Mouse (Mus musculus) forebrain, embryonic 11.5 days (tissue): Measurements from ENCODE around the gene Mrps5. TPM values are rescaled to one million over a fixed set of nuclear protein-coding genes. Genes with fewer than 3 reads are reported as not detected.
"Not testable (repeated sequence)": the region's sequence is repeated elsewhere in the genome, so short reads cannot be mapped to it uniquely, and the experiment has no call there.

Experiments
- ATAC-seq: fragments of 200-750 bp; cut with Nextera tagmentation; replicated peaks from 2 replicates; pipeline ENCODE4 v1.8.0; 2017; ENCODE audit warnings: moderate TSS enrichment; ENCODE audit not compliant: low FRiP score
- DNase-seq: peaks from one replicate; pipeline ENCODE4 v3.0.0-alpha.2; 2017; ENCODE audit warnings: low spot score
- H3K27ac ChIP-seq: fragments of 300-500 bp; sonication (generic); 2 replicates; pipeline ENCODE4 v1.5.1; 2014; ENCODE audit warnings: low read depth, low read length
- H3K27me3 ChIP-seq: fragments of 300-500 bp; sonication (generic); 2 replicates; pipeline ENCODE4 v1.6.1; 2014; ENCODE audit warnings: mild to moderate bottlenecking, low read length, mixed read lengths; ENCODE audit not compliant: control insufficient read depth, insufficient read depth
- H3K36me3 ChIP-seq: fragments of 300-500 bp; sonication (generic); 2 replicates; pipeline ENCODE4 v1.6.1; 2014; ENCODE audit warnings: mild to moderate bottlenecking, low read length, moderate library complexity, mixed read lengths; ENCODE audit not compliant: control insufficient read depth, insufficient read depth
- H3K4me1 ChIP-seq: fragments of 300-500 bp; sonication (generic); replicated peaks from 2 replicates; pipeline ENCODE4 v1.6.1; 2014; ENCODE audit warnings: low read length, mixed read lengths; ENCODE audit not compliant: control insufficient read depth, insufficient read depth
- H3K4me2 ChIP-seq: fragments of 300-500 bp; sonication (generic); 2 replicates; pipeline ENCODE4 v1.6.1; 2014; ENCODE audit warnings: low read depth, mild to moderate bottlenecking, low read length, moderate library complexity, mixed read lengths; ENCODE audit not compliant: severe bottlenecking
- H3K4me3 ChIP-seq: fragments of 300-500 bp; sonication (generic); 2 replicates; pipeline ENCODE4 v1.5.1; 2014; ENCODE audit warnings: low read depth, low read length
- H3K9ac ChIP-seq: fragments of 300-500 bp; sonication (generic); 2 replicates; pipeline ENCODE4 v1.6.1; 2014; ENCODE audit warnings: low read length
- H3K9me3 ChIP-seq: fragments of 300-500 bp; sonication (generic); 2 replicates; pipeline ENCODE4 v1.6.1; 2016; ENCODE audit warnings: low read length, mixed read lengths; ENCODE audit not compliant: control insufficient read depth
- WGBS: fragments of 180-500 bp; shearing (Covaris S2); extraction: QIAGEN DNeasy Blood & Tissue Kit; methylation state at CpG from one replicate; pipeline ENCODE4 v1.1.7; 2014; 5-methylcytosine and 5-hydroxymethylcytosine counted together
- polyA plus RNA-seq: library from polyadenylated mRNA; unstranded; fragments of >200 nt; fragmentation: Nextera tagmentation; extraction: Ambion mirVana; gene quantifications from 2 replicates; pipeline ENCODE4 v1.2.1, GENCODE M21; 2014

The Mrps5 gene
- polyA plus RNA-seq, 1 experiment from 2014 or later, result 167 TPM

DNA sequence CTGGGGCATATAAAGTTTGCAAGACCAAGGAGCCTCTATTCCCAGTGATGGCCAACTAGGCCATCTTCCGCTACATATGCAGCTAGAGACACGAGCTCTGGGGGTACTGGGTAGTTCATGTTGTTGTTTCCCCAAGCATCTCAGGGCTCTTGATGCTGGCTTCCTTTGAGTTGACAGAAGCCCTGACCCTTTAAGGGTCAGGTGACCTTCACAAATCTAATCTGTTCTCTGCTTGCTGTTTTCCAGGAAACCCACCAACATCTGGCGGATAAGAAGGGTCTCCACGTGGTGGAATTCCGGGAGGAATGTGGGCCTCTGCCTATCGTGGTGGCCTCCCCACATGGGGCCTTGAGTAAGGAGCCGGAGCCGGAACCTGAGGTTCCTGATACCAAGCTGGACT, 16.4 kb downstream of the Mrps5 start:
- H3K36me3 ChIP-seq, H3K9me3 ChIP-seq, H3K27ac ChIP-seq, H3K4me1 ChIP-seq, ATAC-seq, H3K27me3 ChIP-seq, H3K4me3 ChIP-seq, H3K9ac ChIP-seq, DNase-seq, H3K4me2 ChIP-seq: not testable (repeated sequence)
- whole genome bisulfite sequencing, result 84% methylated on average over 5 of the region's 8 CpGs

GRCm38 (mm10) chr2:127605203-127605602, 18.2 kb downstream of the Mrps5 start:
- Histone ChIP-seq H3K27ac (no peak overlapping the region), H3K9me3 (no peaks in the 10 kb centered on the region), H3K4me2 (no peak overlapping the region), H3K36me3 (peaks cover 4% of the 10 kb centered on the region; the same call in 1 of the 2 replicates), H3K4me1 (peaks cover 5% of the 10 kb centered on the region; the same call in 1 of the 2 replicates), H3K9ac (no peak overlapping the region), H3K27me3 (no peaks in the 10 kb centered on the region), H3K4me3 (no peak overlapping the region)
- WGBS, result 92% methylated on average over 3 of the region's 3 CpGs
- ATAC-seq (no peak), DNase-seq (no peak)

DNA sequence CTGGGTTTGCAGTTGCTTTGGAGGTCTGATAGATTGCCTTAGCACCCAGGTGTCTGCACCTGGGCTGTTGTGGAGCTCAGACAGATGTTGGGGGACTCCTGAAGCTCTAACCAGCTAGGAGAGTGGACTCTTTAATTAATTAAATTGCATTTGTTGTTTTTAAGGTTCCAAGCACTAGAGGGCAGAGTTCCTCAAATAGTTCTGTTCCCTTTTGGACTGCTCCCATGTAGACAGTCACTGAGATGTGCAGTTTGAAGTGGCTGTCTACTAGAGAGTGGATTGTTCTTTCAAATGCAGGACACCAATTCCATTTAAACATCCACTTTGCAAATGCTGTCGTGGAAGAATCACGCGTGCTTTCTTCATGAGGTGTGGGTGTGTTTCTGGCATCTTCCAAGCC, 21.2 kb downstream of the Mrps5 start:
- Histone ChIP-seq H3K4me2 (no peak overlapping the region), H3K4me3 (no peak overlapping the region), H3K36me3 (no peaks in the 10 kb centered on the region; the same call in 1 of the 2 replicates), H3K27me3 (no peaks in the 10 kb centered on the region), H3K9ac (no peak overlapping the region), H3K4me1 (peaks cover 5% of the 10 kb centered on the region; the same call in 1 of the 2 replicates), H3K27ac (no peak overlapping the region), H3K9me3 (no peaks in the 10 kb centered on the region)
- WGBS, result 53% methylated on average over 3 of the region's 3 CpGs
- no peak for ATAC-seq
- DNase-seq, result no peak

DNA sequence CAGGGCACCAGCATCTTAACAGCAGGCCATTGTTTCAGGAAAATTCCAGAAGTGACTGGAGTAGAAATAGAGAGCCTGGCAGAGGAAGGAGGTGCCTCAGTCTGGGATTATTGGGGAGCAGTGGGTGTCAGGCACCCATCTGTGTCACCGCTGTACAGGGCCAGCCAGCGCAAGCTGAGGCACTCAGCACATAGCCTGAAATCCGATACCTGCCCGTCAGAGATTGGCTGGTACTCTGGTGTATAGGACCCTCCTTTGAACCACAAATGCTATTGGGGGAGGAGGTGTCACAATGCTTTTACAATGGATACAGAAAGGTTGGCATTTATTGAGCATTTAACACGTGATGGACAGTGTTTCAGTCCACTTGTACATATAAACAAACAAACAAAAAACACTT, 22.0 kb downstream of the Mrps5 start:
- Histone ChIP-seq H3K27me3 (no peaks in the 10 kb centered on the region), H3K4me1 (peaks cover 5% of the 10 kb centered on the region; the same call in 1 of the 2 replicates), H3K4me2 (no peak overlapping the region), H3K9ac (no peak overlapping the region; the same call in 1 of the 2 replicates), H3K9me3 (no peaks in the 10 kb centered on the region), H3K27ac (no peak overlapping the region), H3K36me3 (no peaks in the 10 kb centered on the region; the same call in 1 of the 2 replicates), H3K4me3 (no peak overlapping the region)
- WGBS, result 8% methylated on average over 5 of the region's 5 CpGs
- ATAC-seq, result no peak
- no peak for DNase-seq

DNA sequence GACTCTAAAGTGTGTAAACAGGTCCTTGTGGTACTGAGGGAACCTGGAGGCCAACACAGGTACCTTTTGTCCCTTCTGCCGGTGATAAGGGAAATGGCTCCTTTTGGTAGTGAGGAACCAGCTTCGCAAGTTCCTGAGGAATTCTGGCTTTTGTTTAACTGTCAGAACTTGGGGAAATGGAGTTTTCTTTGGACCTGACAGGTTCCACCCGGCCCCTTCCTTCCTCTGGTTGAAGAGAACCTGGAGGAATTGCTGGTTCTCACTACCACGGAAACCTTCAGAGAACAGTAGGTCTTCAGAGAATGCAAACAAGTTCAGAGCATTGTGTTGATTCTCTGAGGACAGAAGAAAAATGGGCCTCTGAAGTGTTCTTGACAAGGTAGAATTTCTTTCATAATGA, 24.4 kb downstream of the Mrps5 start:
- ATAC-seq (no peak), DNase-seq (no peak)
- no peak overlapping the region for H3K9ac ChIP-seq
- no peaks in the 10 kb centered on the region for H3K9me3 ChIP-seq
- H3K36me3 ChIP-seq, result no peaks in the 10 kb centered on the region
- H3K27ac ChIP-seq, result no peak overlapping the region
- H3K4me2 ChIP-seq, result no peak overlapping the region
- no peaks in the 10 kb centered on the region for H3K27me3 ChIP-seq
- peaks cover 5% of the 10 kb centered on the region; the same call in 1 of the 2 replicates for H3K4me1 ChIP-seq
- 86% methylated on average over 4 of the region's 4 CpGs for WGBS
- no peak overlapping the region for H3K4me3 ChIP-seq

- H3K9ac ChIP-seq, result no peak overlapping the region
- DNase-seq (no peak), ATAC-seq (no peak)
- H3K4me1 ChIP-seq, result peaks cover 5% of the 10 kb centered on the region; the same call in 1 of the 2 replicates
- H3K9me3 ChIP-seq, result no peaks in the 10 kb centered on the region
- no peak overlapping the region for H3K4me3 ChIP-seq
- H3K27me3 ChIP-seq, result no peaks in the 10 kb centered on the region
- no peak overlapping the region for H3K27ac ChIP-seq
- 91% methylated on average over 4 of the region's 4 CpGs for WGBS
- no peaks in the 10 kb centered on the region for H3K36me3 ChIP-seq
- H3K4me2 ChIP-seq, result no peak overlapping the region
These were observed 25.3 kb downstream of the Mrps5 start for GRCm38 (mm10) chr2:127612288-127612687.

DNA sequence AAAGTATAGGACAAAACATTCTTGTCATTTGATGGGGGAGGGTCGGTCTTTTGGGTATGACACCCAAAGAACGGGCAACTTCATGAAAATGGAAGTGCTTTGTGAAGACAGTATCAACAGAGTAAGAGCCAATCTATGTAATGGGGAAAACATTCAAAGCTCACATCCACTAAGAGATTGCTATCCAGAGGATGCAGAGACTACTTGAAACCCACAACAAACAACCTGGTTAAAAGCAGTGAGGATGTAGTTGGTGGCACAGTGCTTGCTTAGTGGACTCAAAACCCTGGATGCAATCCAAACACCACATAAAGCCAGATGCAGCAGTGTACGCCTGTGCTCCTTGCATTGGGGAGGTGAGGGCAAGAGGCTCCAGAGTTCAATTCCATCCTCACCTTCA, 32.3 kb downstream of the Mrps5 start:
- H3K4me3 ChIP-seq, result no peak overlapping the region
- H3K27me3 ChIP-seq, result no peaks in the 10 kb centered on the region
- no peaks in the 10 kb centered on the region for H3K4me1 ChIP-seq
- WGBS, result 85% methylated on average over 3 of the region's 3 CpGs
- no peak overlapping the region for H3K9ac ChIP-seq
- H3K36me3 ChIP-seq, result no peaks in the 10 kb centered on the region
- ATAC-seq (no peak), DNase-seq (no peak)
- H3K27ac ChIP-seq, result no peak overlapping the region
- no peak overlapping the region for H3K4me2 ChIP-seq
- H3K9me3 ChIP-seq, result no peaks in the 10 kb centered on the region

GRCm38 (mm10) chr2:127622065-127622464, 35.0 kb downstream of the Mrps5 start:
- Histone ChIP-seq H3K36me3 (no peaks in the 10 kb centered on the region), H3K27me3 (no peaks in the 10 kb centered on the region), H3K9ac (no peak overlapping the region), H3K4me1 (no peaks in the 10 kb centered on the region), H3K4me3 (no peak overlapping the region), H3K9me3 (no peaks in the 10 kb centered on the region), H3K4me2 (no peak overlapping the region), H3K27ac (no peak overlapping the region)
- DNase-seq (peak; percentile 28), ATAC-seq (no peak)
- WGBS, result 59% methylated on average over 3 of the region's 3 CpGs

GRCm38 (mm10) chr2:127624786-127625185, 37.8 kb downstream of the Mrps5 start:
- H3K27ac ChIP-seq, result no peak overlapping the region
- DNase-seq (no peak), ATAC-seq (no peak)
- no peaks in the 10 kb centered on the region for H3K9me3 ChIP-seq
- H3K27me3 ChIP-seq, result no peaks in the 10 kb centered on the region
- H3K4me3 ChIP-seq, result no peak overlapping the region
- H3K36me3 ChIP-seq, result no peaks in the 10 kb centered on the region
- no peak overlapping the region for H3K4me2 ChIP-seq
- WGBS, result 94% methylated on average over 2 of the region's 2 CpGs
- H3K4me1 ChIP-seq, result no peaks in the 10 kb centered on the region
- H3K9ac ChIP-seq, result no peak overlapping the region
